11 mouse cellular contexts compared by ENCODE assay signal in the genomic region with DNA sequence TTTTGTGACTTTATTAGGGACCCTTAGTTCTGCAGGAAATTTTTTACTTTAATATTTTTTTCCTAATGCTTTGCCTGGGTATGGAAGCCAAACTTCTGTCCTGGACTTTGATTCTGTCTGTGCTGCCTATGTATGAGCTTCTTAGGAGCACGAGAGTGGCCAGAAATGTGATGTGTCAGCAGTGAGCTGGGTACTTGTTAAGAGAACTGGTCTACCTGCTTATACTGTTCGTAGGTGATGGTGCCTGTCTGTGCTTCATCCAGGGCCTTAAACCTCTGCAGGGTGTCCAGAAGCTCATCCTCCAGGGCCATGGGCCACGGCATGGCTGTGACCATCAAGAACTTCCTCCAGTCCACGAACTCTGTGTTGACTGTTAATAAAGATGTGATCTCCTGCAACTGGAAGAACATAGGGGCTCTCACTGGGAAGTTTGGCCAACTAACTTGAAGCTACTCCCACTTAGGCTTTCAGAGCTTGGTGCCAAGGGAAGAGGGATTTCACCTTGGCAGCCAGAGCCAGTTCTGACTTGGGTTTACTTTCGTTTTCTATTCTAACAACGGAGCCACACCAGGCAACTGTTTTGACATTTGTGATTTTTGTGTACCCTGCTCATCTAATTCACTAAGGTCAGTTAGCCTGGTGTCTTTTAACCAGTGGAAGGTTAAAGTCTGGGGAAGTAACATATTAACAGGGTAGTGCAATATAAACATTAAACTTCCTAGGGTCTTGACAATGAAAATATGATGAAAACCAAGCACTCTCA.
DNase-seq lines count a peak whose midpoint lies in the region; ATAC-seq and TF ChIP-seq lines count a peak whose summit lies in the region.
"Had no signal": no experiment of that assay in that cellular context is flagged by ENCODE, and none has a peak within 500 bp of the region (broad histone marks: within the 10 kb centered on the region; RNA-seq: fewer than 3 reads in every experiment).

No protein-coding gene starts in this region.

- TF ChIP-seq POLR2A in kidney, adult 2 months (IDR thresholded peaks at IDR 0.05; ENCODE audit: low read depth, low read length), result no peak
- TF ChIP-seq POLR2A in CH12.LX (IDR thresholded peaks at IDR 0.05; ENCODE audit: low read depth, low read length), result no peak

- H3K36me3 ChIP-seq in kidney, adult 2 months (ENCODE audit: control insufficient read depth, insufficient read depth, low read length), result no peaks in the 10 kb centered on the region
- H3K36me3 ChIP-seq in kidney, embryonic 14.5 days (ENCODE audit: control insufficient read depth, insufficient read depth, low read length), result no peaks in the 10 kb centered on the region
- no peaks in the 10 kb centered on the region for H3K36me3 ChIP-seq in CH12.LX (replicated peaks in 1 of 2; ENCODE audit: control insufficient read depth in 1 of 2, insufficient read depth in 1 of 2, low read length in 1 of 2)
- no peaks in the 10 kb centered on the region for H3K36me3 ChIP-seq in megakaryocyte, embryonic 14.5 days (replicated peaks; ENCODE audit: low read length)
- H3K36me3 ChIP-seq: heart, embryonic 10.5 days; hindbrain, embryonic 13.5 days had no signal

- TF ChIP-seq EP300 in CH12.LX (IDR thresholded peaks at IDR 0.05; ENCODE audit: low read length), result no peak

- no peaks in the 10 kb centered on the region for H3K9me3 ChIP-seq in kidney, embryonic 14.5 days (ENCODE audit: control insufficient read depth, low read length)
- peaks cover 2% of the 10 kb centered on the region for H3K9me3 ChIP-seq in CH12.LX (replicated peaks; ENCODE audit: low read length)
- no peaks in the 10 kb centered on the region for H3K9me3 ChIP-seq in megakaryocyte, embryonic 14.5 days
- H3K9me3 ChIP-seq: heart, embryonic 10.5 days; hindbrain, embryonic 13.5 days had no signal

- TF ChIP-seq RAD21 in CH12.LX (IDR thresholded peaks at IDR 0.05; ENCODE audit: low read depth, low read length), result no peak

- H3K27ac ChIP-seq in kidney, adult 2 months (ENCODE audit: insufficient read depth, low read depth, low read length), result peak overlapping the region; percentile 57
- H3K27ac ChIP-seq in kidney, embryonic 14.5 days (ENCODE audit: low read depth, low read length), result no peak overlapping the region
- H3K27ac ChIP-seq in CH12.LX (ENCODE audit: insufficient read depth, low read depth), result no peak overlapping the region
- H3K27ac ChIP-seq: heart, embryonic 10.5 days; hindbrain, embryonic 13.5 days; macrophage had no signal

- H3K9ac ChIP-seq in kidney, embryonic 14.5 days (ENCODE audit: low read depth, low read length), result no peak overlapping the region
- peak overlapping the region; percentile 34 for H3K9ac ChIP-seq in CH12.LX (ENCODE audit: insufficient read depth, low read depth)
- H3K9ac ChIP-seq: hindbrain, embryonic 13.5 days had no signal

- peak; percentile 62 for DNase-seq in kidney, adult 2 months
- DNase-seq in CH12.LX (ENCODE audit: extremely low read depth), result peak; percentile 44
- peak; percentile 77 for DNase-seq in induced T-regulatory cell, adult 2 months (ENCODE audit: low read depth)
- no peak for DNase-seq in heart, adult 9 months (ENCODE audit: low spot score in 2 of 2)
- DNase-seq in Muller cell, postnatal 12 days (ENCODE audit: inconsistent ontology term), result no peak

- dilution Hi-C loops in CH12.LX (cut with MboI; ENCODE audit: extremely low pct_ligation_motif_present, extremely low pct_unique_long_range_greater_than_20kb, low sequenced_read_pairs), result no loop called here

- in situ Hi-C loops in CH12.LX (cut with MboI; ENCODE audit: low pct_ligation_motif_present, low pct_unique_long_range_greater_than_20kb, low sequenced_read_pairs), result no loop called here

- H3K4me2 ChIP-seq in kidney, embryonic 14.5 days (replicated peaks; ENCODE audit: low read depth, low read length), result no peak overlapping the region
- peak overlapping the region; percentile 69 for H3K4me2 ChIP-seq in CH12.LX (ENCODE audit: insufficient read depth, low read depth, poor library complexity, severe bottlenecking)
- H3K4me2 ChIP-seq: hindbrain, embryonic 13.5 days had no signal

- 53% methylated on average over 6 of the region's 6 CpGs for WGBS in kidney, adult 2 months
- 90% methylated on average over 6 of the region's 6 CpGs for WGBS in kidney, embryonic 14.5 days

- H3K27me3 ChIP-seq in kidney, adult 2 months (replicated peaks; ENCODE audit: control insufficient read depth, insufficient read depth, low read length), result no peaks in the 10 kb centered on the region
- H3K27me3 ChIP-seq in kidney, embryonic 14.5 days (ENCODE audit: control insufficient read depth, insufficient read depth, low read length), result no peaks in the 10 kb centered on the region
- H3K27me3 ChIP-seq in CH12.LX (replicated peaks), result no peaks in the 10 kb centered on the region
- no peaks in the 10 kb centered on the region for H3K27me3 ChIP-seq in megakaryocyte, embryonic 14.5 days (replicated peaks)
- H3K27me3 ChIP-seq: hindbrain, embryonic 13.5 days had no signal

- no peak for TF ChIP-seq CTCF in kidney, adult 2 months (conservative IDR thresholded peaks at IDR 0.05; ENCODE audit: insufficient read depth, insufficient read length, low read depth, low read length)
- TF ChIP-seq CTCF in CH12.LX (conservative IDR thresholded peaks at IDR 0.05 in 1 of 2, IDR thresholded peaks at IDR 0.05 in 1 of 2; ENCODE audit: low read depth in 2 of 2, low read length in 2 of 2), result no peak

- no peak for ATAC-seq in kidney, embryonic 14.5 days (ENCODE audit: low FRiP score, low TSS enrichment)
- ATAC-seq in monocyte, adult 5-6 weeks (replicated peaks; ENCODE audit: insufficient number of reproducible peaks, low FRiP score, low TSS enrichment, poor library complexity, severe bottlenecking), result no peak

- no peaks in the 10 kb centered on the region for H3K79me2 ChIP-seq in CH12.LX (replicated peaks; ENCODE audit: control insufficient read depth, extremely low read depth, insufficient read depth, poor library complexity, severe bottlenecking)

- H3K4me1 ChIP-seq in kidney, adult 2 months (ENCODE audit: control insufficient read depth, insufficient read depth, low read length), result peaks cover 6% of the 10 kb centered on the region
- H3K4me1 ChIP-seq in kidney, embryonic 14.5 days (ENCODE audit: control insufficient read depth, insufficient read depth, low read length), result no peaks in the 10 kb centered on the region
- H3K4me1 ChIP-seq in CH12.LX (ENCODE audit: control insufficient read depth in 1 of 2, insufficient read depth in 2 of 2), result peaks cover 0 to 8% of the 10 kb centered on the region in 2 experiments; a peak in 2 of 4 replicates
- H3K4me1 ChIP-seq in megakaryocyte, embryonic 14.5 days, result peaks cover 10% of the 10 kb centered on the region
- H3K4me1 ChIP-seq: heart, embryonic 10.5 days; hindbrain, embryonic 13.5 days had no signal

- H3K4me3 ChIP-seq in kidney, adult 2 months (ENCODE audit: insufficient read depth, low read depth, low read length), result peak overlapping the region; percentile 28
- no peak overlapping the region for H3K4me3 ChIP-seq in kidney, embryonic 14.5 days (ENCODE audit: low read length)
- H3K4me3 ChIP-seq in CH12.LX (replicated peaks in 1 of 3; ENCODE audit: low read depth in 2 of 3, low read length in 2 of 3, poor library complexity in 1 of 3), result peak overlapping the region in 2 of 3 experiments; percentile 16 to 27
- peak overlapping the region; percentile 15 for H3K4me3 ChIP-seq in megakaryocyte, embryonic 14.5 days (replicated peaks)
- H3K4me3 ChIP-seq: heart, embryonic 10.5 days; hindbrain, embryonic 13.5 days had no signal

TF ChIP-seq in CH12.LX, 34 proteins besides CTCF, POLR2A, EP300 and RAD21:
- no peak for TF ChIP-seq POLR2AphosphoS2 (IDR thresholded peaks at IDR 0.05; ENCODE audit: low read depth, low read length)
- 0 out of 2 replicates have a peak, but pooled peaks have one; percentile 33 for TF ChIP-seq SIN3A (IDR thresholded peaks at IDR 0.05; ENCODE audit: low read length)
- TF ChIP-seq MAFK (IDR thresholded peaks at IDR 0.05; ENCODE audit: insufficient replicate concordance, low read length), result peak; percentile 41; the same call in 1 of the 2 replicates
- no peak for TF ChIP-seq ELF1 (IDR thresholded peaks at IDR 0.05; ENCODE audit: low read depth, low read length)
- 0 out of 2 replicates have a peak, but pooled peaks have one; percentile 14 for TF ChIP-seq IRF4 (IDR thresholded peaks at IDR 0.05; ENCODE audit: low read depth, low read length)
- no peak for TF ChIP-seq CHD1 (IDR thresholded peaks at IDR 0.05; ENCODE audit: low read depth, low read length)
- TF ChIP-seq ZKSCAN1 (IDR thresholded peaks at IDR 0.05; ENCODE audit: borderline replicate concordance, low read depth, low read length), result no peak

Comparison
In these comparisons a context has a peak if more than half of its experiments do, and no peak if none do; other contexts are left out.
1. DNase-seq: peak in kidney, adult 2 months (single experiment), CH12.LX (single experiment) and induced T-regulatory cell, adult 2 months (single experiment); none in heart, adult 9 months (0 of 2) and Muller cell, postnatal 12 days (single experiment).